Mouse (Mus musculus) megakaryocyte, embryonic 14.5 days (primary cell): ENCODE measurements around the gene Pklr.

Source experiments
- FLI1 ChIP-seq: IDR thresholded peaks from 2 replicates; pipeline ENCODE4 v1.6.1; 2012; ENCODE audit warnings: low read length, inconsistent platforms, mixed read lengths
- GATA1 ChIP-seq: IDR thresholded peaks from 3 replicates; pipeline ENCODE4 v1.6.1; 2012; ENCODE audit warnings: mixed read lengths, low read length, inconsistent platforms, borderline replicate concordance

DNA sequence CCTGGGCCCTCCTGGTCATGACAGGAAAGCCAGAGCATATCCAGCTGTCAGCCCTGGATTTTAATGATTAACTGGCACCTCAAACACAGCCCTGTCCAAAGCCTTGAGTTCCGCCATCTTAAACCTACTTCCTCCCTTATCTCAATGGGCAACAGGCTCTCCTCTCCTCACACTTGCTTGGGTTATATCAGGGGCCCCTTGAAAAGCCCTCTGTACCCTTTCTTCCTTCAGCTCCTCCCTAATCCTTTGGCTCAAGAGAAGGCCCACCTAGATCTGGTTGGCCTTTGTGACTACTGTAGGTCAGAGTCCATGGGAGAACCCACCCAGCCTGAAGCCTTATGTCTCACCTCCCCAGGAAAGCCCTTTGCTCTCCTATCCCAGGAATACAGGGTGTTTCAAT, 2.2 kb upstream of the Pklr start:
- TF ChIP-seq FLI1 (no peak), GATA1 (no peak)
